Mouse (Mus musculus) gastrocnemius, adult 8-10 months (tissue): ENCODE measurements around the gene Gm1043. TPM values are rescaled to one million over a fixed set of nuclear protein-coding genes. Genes with fewer than 3 reads are reported as not detected.

Source experiments
- DNase-seq, 2 experiments: peaks; one replicate each; pipeline ENCODE4 v3.0.0; 2022; ENCODE audit warnings: low spot score in 2 of 2
- total RNA-seq, 4 experiments: library from RNA; stranded (reverse); gene quantifications; 2 replicates each; pipeline ENCODE4 v1.2.4; 2022

The Gm1043 gene
- total RNA-seq, 4 experiments from 2014 or later = not detected

- no peak for DNase-seq
These were observed 113.0 kb downstream of the Gm1043 start for GRCm38 (mm10) chr5:37198011-37198688.

- DNase-seq = no peak
These were observed 117.1 kb downstream of the Gm1043 start for GRCm38 (mm10) chr5:37202285-37202684.

GRCm38 (mm10) chr5:37204886-37205285 is 119.7 kb downstream of the Gm1043 start:
- no peak for DNase-seq

- DNase-seq = no peak
These were observed 120.2 kb downstream of the Gm1043 start for GRCm38 (mm10) chr5:37205420-37205819.

- DNase-seq = no peak
These were observed 121.2 kb downstream of the Gm1043 start for GRCm38 (mm10) chr5:37206364-37206763.

GRCm38 (mm10) chr5:37212938-37213708 is 128.0 kb downstream of the Gm1043 start:
- DNase-seq = no peak

- DNase-seq = no peak
These were observed 128.5 kb downstream of the Gm1043 start for GRCm38 (mm10) chr5:37213709-37214103.

- no peak for DNase-seq
These were observed 129.4 kb downstream of the Gm1043 start for GRCm38 (mm10) chr5:37214614-37215013.

- no peak for DNase-seq
These were observed 130.1 kb downstream of the Gm1043 start for GRCm38 (mm10) chr5:37215276-37215675.

GRCm38 (mm10) chr5:37219615-37220014 is 134.4 kb downstream of the Gm1043 start:
- no peak for DNase-seq

- DNase-seq = no peak
These were observed 135.4 kb downstream of the Gm1043 start for GRCm38 (mm10) chr5:37220575-37220974.

- DNase-seq = no peak
These were observed 136.4 kb downstream of the Gm1043 start for GRCm38 (mm10) chr5:37221563-37221962.

- DNase-seq = no peak
These were observed 137.1 kb downstream of the Gm1043 start for GRCm38 (mm10) chr5:37222316-37222715.

GRCm38 (mm10) chr5:37225708-37226107 is 140.5 kb downstream of the Gm1043 start:
- DNase-seq = no peak

- no peak for DNase-seq
These were observed 142.9 kb downstream of the Gm1043 start for GRCm38 (mm10) chr5:37227956-37228680.

- no peak for DNase-seq
These were observed 143.7 kb downstream of the Gm1043 start for GRCm38 (mm10) chr5:37228894-37229293.

- DNase-seq = no peak
These were observed 147.9 kb downstream of the Gm1043 start for GRCm38 (mm10) chr5:37233010-37233557.

GRCm38 (mm10) chr5:37238654-37239053 is 153.5 kb downstream of the Gm1043 start:
- DNase-seq = no peak

GRCm38 (mm10) chr5:37240550-37240949 is 155.4 kb downstream of the Gm1043 start:
- DNase-seq = no peak

GRCm38 (mm10) chr5:37241224-37241623 is 156.1 kb downstream of the Gm1043 start:
- DNase-seq = no peak

- DNase-seq = no peak
These were observed 156.5 kb downstream of the Gm1043 start, which contains the start of gene Crmp1 for GRCm38 (mm10) chr5:37241651-37242151. Gene Crmp1, plus strand, starts transcription at chr5:37241940.
